Mouse (Mus musculus) lung, embryonic 15.5 days (tissue): ENCODE data around the gene Kansl3. TPM values are rescaled to one million over a fixed set of nuclear protein-coding genes. Genes with fewer than 3 reads are reported as not detected.

Experiments
- ATAC-seq: fragments of 200-750 bp; cut with Nextera tagmentation; 2 replicates; pipeline ENCODE4 v1.8.0; 2017; ENCODE audit warnings: moderate number of reproducible peaks, borderline replicate concordance; ENCODE audit not compliant: low FRiP score, low TSS enrichment; ENCODE audit errors: extremely low read depth
- H3K27ac ChIP-seq: fragments of 300-500 bp; sonication (generic); 2 replicates; pipeline ENCODE4 v1.5.1; 2015; ENCODE audit warnings: moderate library complexity, mild to moderate bottlenecking, inconsistent platforms
- H3K27me3 ChIP-seq: fragments of 300-500 bp; sonication (generic); 2 replicates; pipeline ENCODE4 v1.6.1; 2015; ENCODE audit warnings: inconsistent platforms
- H3K36me3 ChIP-seq: fragments of 300-500 bp; sonication (generic); 2 replicates; pipeline ENCODE4 v1.6.1; 2015; ENCODE audit warnings: inconsistent platforms
- H3K4me1 ChIP-seq: fragments of 300-500 bp; sonication (generic); 2 replicates; pipeline ENCODE4 v1.6.1; 2015; ENCODE audit warnings: inconsistent platforms
- H3K4me2 ChIP-seq: fragments of 300-500 bp; sonication (generic); 2 replicates; pipeline ENCODE4 v1.6.1; 2015; ENCODE audit warnings: inconsistent platforms, mild to moderate bottlenecking, moderate library complexity
- H3K4me3 ChIP-seq: fragments of 300-500 bp; sonication (generic); 2 replicates; pipeline ENCODE4 v1.5.1; 2015; ENCODE audit warnings: mild to moderate bottlenecking, inconsistent platforms
- H3K9ac ChIP-seq: fragments of 300-500 bp; sonication (generic); 2 replicates; pipeline ENCODE4 v1.6.1; 2015; ENCODE audit warnings: inconsistent platforms
- H3K9me3 ChIP-seq: fragments of 300-500 bp; sonication (generic); 2 replicates; pipeline ENCODE4 v1.6.1; 2016; ENCODE audit warnings: inconsistent platforms
- WGBS: fragments of 180-500 bp; shearing (Covaris S2); methylation state at CpG from one replicate; pipeline ENCODE4 v1.1.7; 2015; 5-methylcytosine and 5-hydroxymethylcytosine counted together
- polyA plus RNA-seq: library from polyadenylated mRNA; unstranded; fragments of >200 nt; fragmentation: Nextera tagmentation; extraction: Ambion mirVana; gene quantifications from 2 replicates; pipeline ENCODE4 v1.2.1, GENCODE M21; 2015

Kansl3 gene
- polyA plus RNA-seq, 1 experiment from 2014 or later, result 40.8 TPM

GRCm38 (mm10) chr1:36352351-36352750 is 16.6 kb downstream of the Kansl3 start:
- no peaks in the 10 kb centered on the region for H3K27me3 ChIP-seq
- no peak overlapping the region for H3K27ac ChIP-seq
- H3K4me3 ChIP-seq, result no peak overlapping the region
- H3K4me1 ChIP-seq, result no peaks in the 10 kb centered on the region
- 84% methylated on average over 4 of the region's 4 CpGs for WGBS
- H3K9me3 ChIP-seq, result no peaks in the 10 kb centered on the region
- ATAC-seq, result no peak
- H3K9ac ChIP-seq, result no peak overlapping the region
- no peak overlapping the region for H3K4me2 ChIP-seq
- peaks cover 89% of the 10 kb centered on the region for H3K36me3 ChIP-seq

- no peak overlapping the region for H3K4me3 ChIP-seq
- WGBS, result 88% methylated on average over 6 of the region's 6 CpGs
These were observed 26.4 kb downstream of the Kansl3 start for GRCm38 (mm10) chr1:36342547-36342946.

DNA sequence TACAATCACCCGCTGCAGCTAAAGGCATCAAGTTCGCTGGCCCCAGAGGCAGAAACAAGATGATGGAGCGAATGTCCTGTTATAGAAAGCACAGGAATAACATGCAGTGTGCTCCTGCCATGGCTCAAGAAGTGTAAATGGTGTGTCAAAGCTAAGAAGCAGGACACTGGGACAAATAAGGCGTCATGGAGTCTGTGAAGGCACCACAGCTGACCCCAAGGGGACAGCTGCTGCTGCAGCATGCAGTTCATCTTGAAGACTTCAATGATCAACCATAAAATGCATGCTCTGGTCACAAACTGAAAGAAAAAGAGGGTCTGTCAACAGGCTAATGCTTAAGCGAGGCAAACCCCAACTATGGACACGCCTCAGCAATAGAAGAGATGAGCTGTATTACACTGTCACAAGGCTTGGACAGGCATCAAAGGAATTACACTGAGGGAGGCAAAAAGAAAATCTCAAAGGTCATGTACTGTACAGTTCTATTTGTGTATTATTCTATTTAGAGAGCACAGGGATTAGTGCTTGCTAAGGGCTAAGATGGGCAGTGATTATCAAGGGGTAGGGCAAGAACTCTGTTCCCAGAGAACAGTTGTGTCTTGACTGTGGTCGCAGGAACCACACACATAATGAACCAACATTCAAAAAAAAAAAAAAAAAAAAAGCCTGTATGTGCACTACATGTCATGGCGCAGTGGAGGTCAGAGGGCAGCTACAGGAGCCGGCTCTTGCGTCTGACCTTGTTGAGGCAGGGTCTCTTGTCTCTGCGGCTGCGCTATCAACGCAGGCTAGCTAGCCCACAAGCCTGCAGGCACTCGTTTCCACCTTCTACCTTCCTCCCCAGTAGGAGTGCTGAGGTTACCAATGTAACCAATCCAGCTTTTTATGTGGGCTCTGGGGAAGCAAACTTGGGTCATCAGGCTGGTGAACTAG is 35.8 kb downstream of the Kansl3 start:
- no peaks in the 10 kb centered on the region for H3K9me3 ChIP-seq
- no peak overlapping the region for H3K9ac ChIP-seq
- H3K36me3 ChIP-seq, result peaks cover 44% of the 10 kb centered on the region
- no peaks in the 10 kb centered on the region for H3K4me1 ChIP-seq
- H3K27ac ChIP-seq, result no peak overlapping the region
- H3K27me3 ChIP-seq, result no peaks in the 10 kb centered on the region
- 74% methylated on average over 14 of the region's 14 CpGs for WGBS
- ATAC-seq, result no peak
- no peak overlapping the region for H3K4me2 ChIP-seq
- H3K4me3 ChIP-seq, result no peak overlapping the region

More at GRCm38 (mm10) chr1:36342547-36342946, 26.4 kb downstream of the Kansl3 start:
- no peaks in the 10 kb centered on the region for H3K9me3 ChIP-seq
- peaks cover 95% of the 10 kb centered on the region for H3K36me3 ChIP-seq
- H3K4me2 ChIP-seq, result no peak overlapping the region
- no peak overlapping the region for H3K9ac ChIP-seq
- no peaks in the 10 kb centered on the region for H3K4me1 ChIP-seq
- H3K27ac ChIP-seq, result no peak overlapping the region
- no peaks in the 10 kb centered on the region for H3K27me3 ChIP-seq
- ATAC-seq, result no peak

GRCm38 (mm10) chr1:36331743-36332142 is 37.2 kb downstream of the Kansl3 start:
- WGBS, result 67% methylated on average over 6 of the region's 6 CpGs
- ATAC-seq, result no peak
- H3K4me2 ChIP-seq, result no peak overlapping the region
- H3K27ac ChIP-seq, result no peak overlapping the region
- H3K4me1 ChIP-seq, result no peaks in the 10 kb centered on the region
- no peak overlapping the region for H3K9ac ChIP-seq
- H3K4me3 ChIP-seq, result no peak overlapping the region
- no peaks in the 10 kb centered on the region for H3K27me3 ChIP-seq
- peaks cover 30% of the 10 kb centered on the region for H3K36me3 ChIP-seq
- no peaks in the 10 kb centered on the region for H3K9me3 ChIP-seq

DNA sequence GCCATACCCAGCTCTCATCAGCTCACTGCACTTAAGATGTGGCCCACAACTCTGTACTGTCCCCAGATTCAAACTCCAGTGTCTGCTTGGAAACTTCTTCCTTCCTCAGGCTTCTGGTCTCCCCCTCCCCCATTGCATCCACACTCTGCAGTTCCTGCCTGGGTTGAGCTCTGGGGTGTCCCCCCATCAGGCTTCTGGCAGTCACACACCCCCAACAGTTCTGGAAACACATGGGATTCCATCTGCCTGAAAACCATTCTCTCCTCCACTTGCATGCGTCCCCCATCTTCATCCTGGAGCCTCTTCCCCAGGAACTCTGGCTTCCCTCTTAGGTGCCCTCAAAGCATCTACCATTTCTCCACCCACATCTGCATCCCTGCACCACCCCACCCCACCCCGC is 42.2 kb downstream of the Kansl3 start:
- ATAC-seq, result no peak
- H3K9ac ChIP-seq, result no peak overlapping the region
- H3K27ac ChIP-seq, result no peak overlapping the region
- no peak overlapping the region for H3K4me3 ChIP-seq
- no peaks in the 10 kb centered on the region for H3K27me3 ChIP-seq
- no peaks in the 10 kb centered on the region for H3K9me3 ChIP-seq
- 85% methylated on average over 2 of the region's 2 CpGs for WGBS
- H3K4me2 ChIP-seq, result no peak overlapping the region
- peaks cover 10% of the 10 kb centered on the region for H3K4me1 ChIP-seq
- peaks cover 7% of the 10 kb centered on the region; the same call in 1 of the 2 replicates for H3K36me3 ChIP-seq

DNA sequence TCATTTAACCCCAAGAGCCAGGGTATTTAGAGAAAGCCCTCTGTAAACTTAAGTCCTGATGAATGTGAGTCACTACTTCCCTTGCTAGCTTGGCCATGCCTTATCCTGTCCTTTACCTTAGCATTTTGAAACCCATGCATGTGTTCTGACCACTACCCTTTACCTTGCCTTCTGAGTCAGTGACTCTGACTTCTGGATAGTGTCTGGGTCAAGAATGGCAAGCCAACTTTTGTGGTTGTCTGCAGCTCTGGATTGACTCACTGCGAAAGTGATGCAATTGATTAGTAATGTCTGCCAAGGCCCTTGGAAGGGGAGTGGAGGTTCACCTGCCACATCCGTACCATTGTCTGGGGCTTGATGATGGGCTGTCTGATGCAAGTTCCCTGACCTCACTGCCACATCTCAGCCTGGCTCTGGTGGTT is 43.1 kb downstream of the Kansl3 start:
- ATAC-seq, result no peak
- Histone ChIP-seq H3K27me3 (no peaks in the 10 kb centered on the region), H3K9me3 (no peaks in the 10 kb centered on the region), H3K9ac (no peak overlapping the region), H3K27ac (no peak overlapping the region), H3K4me2 (no peak overlapping the region), H3K4me3 (no peak overlapping the region), H3K36me3 (peaks cover 3% of the 10 kb centered on the region; the same call in 1 of the 2 replicates), H3K4me1 (peaks cover 10% of the 10 kb centered on the region)
- 90% methylated on average over 2 of the region's 2 CpGs for WGBS

DNA sequence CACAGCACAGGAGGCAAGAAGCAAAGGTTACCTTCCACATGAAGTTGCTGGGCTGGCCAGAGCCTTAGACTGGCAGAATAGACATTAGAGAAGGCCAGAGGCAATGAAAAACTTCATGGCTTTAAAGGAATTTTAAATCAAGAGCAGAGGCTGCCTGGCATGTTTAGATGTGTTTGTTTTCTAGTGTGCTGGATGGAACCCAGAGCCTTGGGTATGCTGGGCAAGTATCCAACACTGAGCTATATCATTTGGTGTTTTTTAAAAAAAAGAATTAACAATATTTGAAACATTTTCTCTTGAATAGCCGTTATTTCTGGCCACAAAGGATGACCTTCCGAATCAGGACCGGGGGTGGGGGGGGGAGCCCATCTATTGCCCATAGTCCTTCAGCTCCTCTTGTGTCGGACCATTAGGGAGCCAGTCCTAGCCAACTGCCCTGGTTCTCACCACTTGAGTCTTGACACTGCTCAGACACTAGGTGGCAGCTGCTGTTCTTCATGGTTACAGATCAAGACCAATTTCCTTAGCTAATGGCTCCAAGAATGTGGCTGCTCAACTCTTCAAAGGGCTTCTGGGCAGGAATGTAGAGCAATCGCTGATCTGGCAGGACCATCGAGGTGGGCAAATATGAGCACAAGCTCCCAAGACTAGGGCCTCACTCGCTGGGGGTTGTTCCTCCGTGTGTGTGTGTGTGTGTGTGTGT is 45.1 kb downstream of the Kansl3 start:
- peak; percentile 35; the same call in 1 of the 2 replicates for ATAC-seq
- H3K4me1 ChIP-seq, result peaks cover 10% of the 10 kb centered on the region
- H3K4me2 ChIP-seq, result no peak overlapping the region
- no peaks in the 10 kb centered on the region for H3K9me3 ChIP-seq
- WGBS, result 22% methylated on average over 8 of the region's 8 CpGs
- H3K27ac ChIP-seq, result peak overlapping the region; percentile 46; the same call in 1 of the 2 replicates
- H3K27me3 ChIP-seq, result no peaks in the 10 kb centered on the region
- H3K36me3 ChIP-seq, result no peaks in the 10 kb centered on the region; the same call in 1 of the 2 replicates
- no peak overlapping the region for H3K4me3 ChIP-seq
- H3K9ac ChIP-seq, result no peak overlapping the region

DNA sequence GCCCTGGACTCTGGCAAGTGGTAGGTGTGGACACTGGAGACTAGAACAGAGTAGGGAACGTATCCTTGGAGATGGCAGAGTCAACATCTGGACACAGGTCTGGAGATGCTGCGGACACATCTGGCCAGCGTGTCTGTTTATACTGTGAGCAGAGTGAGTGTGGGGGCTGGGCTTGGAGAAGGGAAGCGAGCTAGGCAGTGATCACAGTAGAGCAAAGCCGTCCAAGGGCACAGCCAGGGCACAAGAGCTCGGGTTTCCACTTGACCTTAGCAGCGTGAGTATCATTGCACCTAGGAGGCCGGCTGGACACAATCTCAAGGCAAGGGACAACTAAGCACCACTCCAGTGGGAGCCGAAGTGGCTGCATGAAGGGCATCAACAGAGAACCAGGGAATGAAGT is 45.9 kb downstream of the Kansl3 start:
- no peak for ATAC-seq
- Histone ChIP-seq H3K27ac (no peak overlapping the region), H3K27me3 (no peaks in the 10 kb centered on the region), H3K9ac (no peak overlapping the region), H3K4me1 (peaks cover 10% of the 10 kb centered on the region), H3K4me3 (no peak overlapping the region), H3K36me3 (no peaks in the 10 kb centered on the region; the same call in 1 of the 2 replicates), H3K9me3 (no peaks in the 10 kb centered on the region), H3K4me2 (no peak overlapping the region)
- 20% methylated on average over 9 of the region's 9 CpGs for WGBS

DNA sequence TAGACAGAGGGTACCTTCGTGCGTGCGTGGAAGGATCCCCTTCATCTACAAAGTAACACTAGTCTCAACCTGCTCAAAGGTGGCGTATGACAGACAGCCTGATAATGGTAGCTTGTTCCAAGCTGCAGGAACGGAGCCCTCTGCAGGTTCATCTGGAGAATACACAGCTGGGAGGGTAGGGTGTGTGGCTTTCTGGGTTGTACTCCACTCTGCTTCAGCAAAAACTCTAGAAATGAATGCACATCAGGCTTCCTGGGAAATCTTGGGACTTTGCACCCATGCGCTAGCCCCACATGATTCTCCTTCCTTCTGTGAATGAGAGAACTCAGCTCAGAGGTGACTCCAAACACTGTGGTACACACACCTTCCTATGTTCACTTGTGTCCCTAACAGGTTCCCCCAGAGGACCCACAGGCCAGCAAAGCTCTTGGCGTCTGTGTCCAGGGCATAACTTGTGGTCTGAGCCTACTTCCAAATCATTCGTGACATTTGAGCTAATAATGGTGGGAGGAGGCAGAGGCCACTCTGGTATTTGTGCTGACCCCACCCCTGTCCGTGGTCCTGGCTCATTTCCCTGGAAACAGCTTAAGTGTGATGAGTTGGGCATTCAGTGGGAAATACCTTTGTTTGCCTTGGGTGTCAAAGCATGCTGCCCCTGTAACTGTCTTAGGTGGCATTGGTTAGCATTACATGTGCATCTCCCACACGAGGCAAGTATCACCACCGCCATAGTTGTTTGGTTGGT is 47.0 kb downstream of the Kansl3 start:
- peaks cover 10% of the 10 kb centered on the region for H3K4me1 ChIP-seq
- H3K27ac ChIP-seq, result no peak overlapping the region
- H3K9me3 ChIP-seq, result no peaks in the 10 kb centered on the region
- WGBS, result 61% methylated on average over 11 of the region's 11 CpGs
- no peak overlapping the region for H3K4me3 ChIP-seq
- no peaks in the 10 kb centered on the region for H3K36me3 ChIP-seq
- no peak overlapping the region for H3K9ac ChIP-seq
- ATAC-seq, result no peak
- no peaks in the 10 kb centered on the region for H3K27me3 ChIP-seq
- H3K4me2 ChIP-seq, result no peak overlapping the region

- no peak for ATAC-seq
- H3K27me3 ChIP-seq, result no peaks in the 10 kb centered on the region
- no peaks in the 10 kb centered on the region for H3K36me3 ChIP-seq
- no peak overlapping the region for H3K9ac ChIP-seq
- WGBS, result 81% methylated on average over 2 of the region's 2 CpGs
- H3K4me1 ChIP-seq, result peaks cover 10% of the 10 kb centered on the region
- no peaks in the 10 kb centered on the region for H3K9me3 ChIP-seq
- H3K27ac ChIP-seq, result no peak overlapping the region
- no peak overlapping the region for H3K4me3 ChIP-seq
- H3K4me2 ChIP-seq, result no peak overlapping the region
These were observed 47.8 kb downstream of the Kansl3 start for GRCm38 (mm10) chr1:36321164-36321563.

DNA sequence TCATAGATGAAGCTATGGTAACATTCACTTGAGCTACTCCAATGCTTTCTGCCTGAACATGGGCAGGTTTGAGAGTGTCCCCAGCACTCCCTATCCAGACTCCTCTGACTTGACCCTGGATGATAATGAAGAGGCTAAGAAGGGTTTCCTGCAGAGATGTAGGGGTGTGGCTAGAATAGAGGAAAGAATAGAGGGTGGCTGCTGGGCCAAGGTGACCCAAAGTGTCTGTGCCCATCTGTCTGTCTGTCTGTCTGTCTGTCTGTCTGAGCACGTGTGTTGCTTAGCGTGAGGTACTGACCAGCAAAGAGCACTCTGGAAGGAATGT is 53.2 kb downstream of the Kansl3 start:
- no peak overlapping the region for H3K9ac ChIP-seq
- WGBS, result 76% methylated on average over 2 of the region's 2 CpGs
- H3K4me3 ChIP-seq, result no peak overlapping the region
- no peaks in the 10 kb centered on the region for H3K9me3 ChIP-seq
- no peak overlapping the region for H3K27ac ChIP-seq
- H3K4me2 ChIP-seq, result no peak overlapping the region
- H3K4me1 ChIP-seq, result no peaks in the 10 kb centered on the region
- H3K27me3 ChIP-seq, result no peaks in the 10 kb centered on the region
- no peak for ATAC-seq
- no peaks in the 10 kb centered on the region for H3K36me3 ChIP-seq
